Mouse (Mus musculus) kidney, postnatal 0 days (tissue): Measurements from ENCODE around the gene Lrp6. TPM values are rescaled to one million over a fixed set of nuclear protein-coding genes. Genes with fewer than 3 reads are reported as not detected.

Experiments used
- ATAC-seq: fragments of 200-750 bp; cut with Nextera tagmentation; replicated peaks from 2 replicates; pipeline ENCODE4 v1.8.0; 2017; ENCODE audit warnings: low read depth, moderate number of reproducible peaks, moderate TSS enrichment, moderate library complexity; ENCODE audit not compliant: low FRiP score
- DNase-seq: peaks from one replicate; pipeline ENCODE4 v3.0.0-alpha.2; 2016; ENCODE audit warnings: low spot score
- H3K27ac ChIP-seq: fragments of 300-500 bp; sonication (generic); 2 replicates; pipeline ENCODE4 v1.5.1; 2014; ENCODE audit warnings: mild to moderate bottlenecking
- H3K27me3 ChIP-seq: fragments of 300-500 bp; sonication (generic); 2 replicates; pipeline ENCODE4 v1.6.1; 2014; ENCODE audit warnings: low read length, mixed read lengths; ENCODE audit not compliant: insufficient read depth
- H3K36me3 ChIP-seq: fragments of 300-500 bp; sonication (generic); 2 replicates; pipeline ENCODE4 v1.6.1; 2014; ENCODE audit warnings: low read length, mixed read lengths; ENCODE audit not compliant: insufficient read depth
- H3K4me1 ChIP-seq: fragments of 300-500 bp; sonication (generic); replicated peaks from 2 replicates; pipeline ENCODE4 v1.6.1; 2014; ENCODE audit warnings: antibody characterized with exemption, low read length, mixed read lengths; ENCODE audit not compliant: insufficient read depth
- H3K4me2 ChIP-seq: fragments of 300-500 bp; sonication (generic); 2 replicates; pipeline ENCODE4 v1.6.1; 2014; ENCODE audit warnings: mild to moderate bottlenecking, low read length, moderate library complexity, mixed read lengths
- H3K4me3 ChIP-seq: fragments of 300-500 bp; sonication (generic); replicated peaks from 2 replicates; pipeline ENCODE4 v1.5.1; 2014; ENCODE audit warnings: low read depth, low read length
- H3K9ac ChIP-seq: fragments of 300-500 bp; sonication (generic); 2 replicates; pipeline ENCODE4 v1.6.1; 2014; ENCODE audit warnings: low read depth, low read length
- H3K9me3 ChIP-seq: fragments of 300-500 bp; sonication (generic); replicated peaks from 2 replicates; pipeline ENCODE4 v1.6.1; 2016; ENCODE audit warnings: low read length, inconsistent platforms, mixed read lengths
- CTCF ChIP-seq: IDR thresholded peaks from 2 replicates; pipeline ENCODE4 v1.5.1; 2016; ENCODE audit warnings: antibody characterized with exemption, low read depth, mild to moderate bottlenecking, moderate library complexity
- WGBS: fragments of 180-500 bp; shearing (Covaris S2); extraction: QIAGEN DNeasy Blood & Tissue Kit; methylation state at CpG from one replicate; pipeline ENCODE4 v1.1.7; 2014; 5-methylcytosine and 5-hydroxymethylcytosine counted together
- polyA plus RNA-seq: library from polyadenylated mRNA; unstranded; fragments of >200 nt; fragmentation: Nextera tagmentation; extraction: Ambion mirVana; gene quantifications from 2 replicates; pipeline ENCODE4 v1.2.1, GENCODE M21; 2015

Lrp6 gene
- polyA plus RNA-seq, 1 experiment from 2014 or later: 35.3 TPM

DNA sequence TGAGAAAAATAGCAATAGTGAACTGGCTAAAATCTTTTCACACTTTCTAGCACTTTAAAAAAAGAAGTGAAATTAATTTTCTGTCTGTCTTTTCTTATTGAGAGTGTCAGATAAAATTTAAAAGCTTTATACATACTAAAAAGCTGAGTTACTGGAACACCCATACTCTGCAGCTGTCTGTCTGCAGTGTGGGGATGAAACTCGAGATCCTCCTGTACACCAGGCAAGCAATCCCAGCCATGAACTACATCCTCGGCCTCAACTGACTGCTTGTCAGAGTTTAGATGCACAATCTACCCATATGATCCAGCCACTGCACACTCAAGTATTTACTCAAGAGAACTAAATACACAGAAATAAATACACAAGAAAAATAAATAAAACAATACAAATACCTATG, 24.4 kb downstream of the Lrp6 start:
- DNase-seq: no peak
- H3K27ac ChIP-seq: no peak overlapping the region
- 51% methylated on average over 2 of the region's 2 CpGs for WGBS
- H3K9me3 ChIP-seq: no peaks in the 10 kb centered on the region
- no peak overlapping the region for H3K9ac ChIP-seq
- no peak for TF ChIP-seq CTCF
- ATAC-seq: no peak
- H3K4me2 ChIP-seq: no peak overlapping the region
- no peaks in the 10 kb centered on the region for H3K27me3 ChIP-seq
- 0 out of 2 replicates have a peak, but pooled peaks cover 3% of the 10 kb centered on the region for H3K36me3 ChIP-seq
- H3K4me1 ChIP-seq: peaks cover 7% of the 10 kb centered on the region; the same call in 1 of the 2 replicates
- H3K4me3 ChIP-seq: no peak overlapping the region

DNA sequence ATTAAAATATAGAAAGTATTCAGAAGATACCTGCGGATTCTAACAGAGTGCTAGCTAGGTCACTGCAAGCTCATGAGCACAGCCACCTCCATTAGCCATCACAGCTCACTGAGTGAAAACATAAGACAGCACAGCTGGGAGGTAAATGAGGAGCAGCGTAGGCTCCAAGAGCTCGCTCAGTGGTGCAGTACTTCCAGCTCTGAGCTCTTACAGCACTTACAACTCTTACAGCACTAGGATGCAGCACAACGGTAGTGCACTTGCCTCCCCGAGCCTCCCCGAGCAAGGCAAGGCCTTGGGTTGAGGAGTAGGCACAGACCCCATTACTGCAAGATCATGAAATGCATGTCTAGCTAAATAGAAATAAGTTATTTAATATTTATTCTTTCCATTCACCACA, 26.6 kb downstream of the Lrp6 start:
- TF ChIP-seq CTCF: no peak
- DNase-seq: no peak
- 64% methylated on average over 6 of the region's 6 CpGs for WGBS
- ATAC-seq: no peak
- Histone ChIP-seq H3K4me1 (peaks cover 7% of the 10 kb centered on the region; the same call in 1 of the 2 replicates), H3K27me3 (no peaks in the 10 kb centered on the region), H3K4me3 (no peak overlapping the region), H3K4me2 (no peak overlapping the region), H3K36me3 (0 out of 2 replicates have a peak, but pooled peaks cover 3% of the 10 kb centered on the region), H3K9ac (no peak overlapping the region), H3K9me3 (no peaks in the 10 kb centered on the region), H3K27ac (no peak overlapping the region)

DNA sequence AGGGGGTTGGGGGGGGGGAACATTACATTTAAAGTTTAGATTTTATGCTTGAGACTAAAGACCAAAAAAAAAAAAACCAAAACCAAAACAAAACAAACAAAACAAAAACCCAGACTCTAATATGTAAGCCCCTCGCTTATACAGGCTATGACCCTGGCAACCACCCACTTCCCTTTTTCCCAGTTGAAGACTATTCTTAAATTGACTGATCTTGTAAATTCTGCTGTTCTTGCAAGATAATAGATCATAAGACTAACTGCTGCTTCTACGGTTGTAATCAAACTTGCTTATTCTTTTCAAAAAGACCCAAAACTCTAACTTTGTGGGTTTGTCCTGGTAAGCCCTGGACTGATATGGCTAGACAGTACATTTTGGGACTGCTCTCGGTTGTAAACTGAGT, 27.3 kb downstream of the Lrp6 start:
- no peak for ATAC-seq
- Histone ChIP-seq H3K9ac (no peak overlapping the region), H3K27me3 (no peaks in the 10 kb centered on the region), H3K4me3 (no peak overlapping the region), H3K9me3 (no peaks in the 10 kb centered on the region), H3K27ac (no peak overlapping the region), H3K4me1 (peaks cover 7% of the 10 kb centered on the region; the same call in 1 of the 2 replicates), H3K4me2 (no peak overlapping the region), H3K36me3 (0 out of 2 replicates have a peak, but pooled peaks cover 3% of the 10 kb centered on the region)
- WGBS: 86% methylated on average over 3 of the region's 3 CpGs
- no peak for TF ChIP-seq CTCF
- no peak for DNase-seq

DNA sequence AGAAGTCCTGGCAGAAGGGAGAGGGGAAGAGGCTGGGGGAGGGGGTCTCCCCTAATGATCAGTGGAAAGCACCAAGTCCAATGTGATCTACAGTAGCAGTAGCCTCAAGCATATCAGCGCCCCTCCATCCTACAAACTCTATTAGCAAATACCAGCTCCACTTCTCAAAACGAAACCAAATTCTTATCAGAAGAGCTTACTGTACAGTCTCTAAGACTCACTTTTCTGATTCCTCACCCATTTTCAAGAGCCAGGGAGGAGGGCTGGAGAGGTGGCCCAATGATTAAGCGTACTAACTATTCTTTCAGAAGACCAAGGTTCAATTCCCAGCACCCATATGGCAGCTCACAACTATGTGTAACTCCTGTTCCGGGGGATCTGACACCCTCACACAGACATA, 28.0 kb downstream of the Lrp6 start:
- WGBS: 88% methylated on average over 4 of the region's 4 CpGs
- 0 out of 2 replicates have a peak, but pooled peaks cover 3% of the 10 kb centered on the region for H3K36me3 ChIP-seq
- H3K27ac ChIP-seq: no peak overlapping the region
- H3K9me3 ChIP-seq: no peaks in the 10 kb centered on the region
- no peak overlapping the region for H3K4me3 ChIP-seq
- no peak overlapping the region for H3K9ac ChIP-seq
- ATAC-seq (no peak), DNase-seq (no peak)
- H3K4me1 ChIP-seq: peaks cover 7% of the 10 kb centered on the region; the same call in 1 of the 2 replicates
- no peak overlapping the region for H3K4me2 ChIP-seq
- no peaks in the 10 kb centered on the region for H3K27me3 ChIP-seq
- TF ChIP-seq CTCF: no peak

DNA sequence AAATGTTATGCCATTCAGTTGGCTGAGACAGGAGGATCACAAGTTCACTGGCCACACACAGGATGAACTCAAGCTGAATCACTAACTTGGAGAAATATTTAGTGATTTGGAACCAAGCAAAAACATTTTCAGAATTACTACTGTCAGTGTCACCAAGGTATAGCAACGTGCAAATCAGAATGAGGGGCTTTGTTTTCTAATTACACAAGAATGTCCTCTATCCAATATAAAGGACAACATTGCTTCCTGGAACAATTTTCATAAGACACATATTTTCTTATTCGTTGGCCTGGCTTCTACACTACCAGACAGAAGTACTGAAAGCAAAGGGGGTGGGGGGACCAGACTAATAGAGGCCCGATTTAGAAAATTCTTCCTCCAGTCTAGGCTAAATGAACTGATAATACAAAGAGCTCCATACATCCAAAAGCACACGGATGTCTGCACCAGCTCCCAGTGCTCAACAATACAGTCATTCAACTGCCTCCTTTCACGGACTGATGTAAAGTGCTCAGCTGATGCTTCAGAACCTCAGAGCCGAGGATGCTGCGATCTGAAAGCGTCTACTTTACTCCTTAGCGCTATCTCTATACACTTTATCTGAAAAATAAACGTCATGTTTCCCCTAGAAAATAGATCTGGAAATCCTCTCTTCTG, 29.2 kb downstream of the Lrp6 start:
- 81% methylated on average over 10 of the region's 10 CpGs for WGBS
- ATAC-seq: no peak
- H3K4me3 ChIP-seq: no peak overlapping the region
- no peak overlapping the region for H3K4me2 ChIP-seq
- 0 out of 2 replicates have a peak, but pooled peaks cover 3% of the 10 kb centered on the region for H3K36me3 ChIP-seq
- no peak for DNase-seq
- no peaks in the 10 kb centered on the region for H3K9me3 ChIP-seq
- H3K27me3 ChIP-seq: no peaks in the 10 kb centered on the region
- no peak overlapping the region for H3K9ac ChIP-seq
- H3K4me1 ChIP-seq: peaks cover 7% of the 10 kb centered on the region; the same call in 1 of the 2 replicates
- no peak for TF ChIP-seq CTCF
- H3K27ac ChIP-seq: no peak overlapping the region

DNA sequence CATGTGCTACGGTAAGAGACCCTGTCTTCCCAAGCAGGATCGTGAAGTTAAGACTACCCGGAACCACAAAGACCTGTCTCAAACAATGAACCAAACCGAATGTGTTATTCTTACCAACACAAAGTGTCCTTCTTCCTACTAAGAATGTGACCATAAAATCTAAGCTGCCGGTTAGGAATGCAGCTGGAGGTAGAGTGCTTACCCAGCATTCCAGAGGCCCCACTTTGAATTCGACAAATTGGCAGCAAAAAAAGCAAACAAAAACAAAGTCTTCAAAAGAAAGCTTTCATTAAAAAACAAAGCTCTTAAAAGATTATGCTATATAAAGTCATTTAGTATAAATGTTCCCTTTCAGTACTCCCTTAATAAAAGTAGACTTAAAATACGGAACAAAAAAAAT, 31.6 kb downstream of the Lrp6 start:
- Histone ChIP-seq H3K4me2 (no peak overlapping the region), H3K27ac (peak overlapping the region; percentile 75)
- DNase-seq: peak; percentile 66

More for the DNA sequence above, 31.6 kb downstream of the Lrp6 start:
- Histone ChIP-seq H3K9me3 (no peaks in the 10 kb centered on the region), H3K4me1 (peaks cover 7% of the 10 kb centered on the region; the same call in 1 of the 2 replicates), H3K27me3 (no peaks in the 10 kb centered on the region), H3K36me3 (no peaks in the 10 kb centered on the region), H3K9ac (no peak overlapping the region), H3K4me3 (no peak overlapping the region)
- ATAC-seq: 0 out of 2 replicates have a peak, but pooled peaks have one; percentile 36
- 22% methylated on average over 7 of the region's 7 CpGs for WGBS
- TF ChIP-seq CTCF: no peak
